Mouse (Mus musculus): ENCODE data around the gene Tex48. TPM values are rescaled to one million over a fixed set of nuclear protein-coding genes. Genes with fewer than 3 reads are reported as not detected.

Gene Tex48
- polyA plus RNA-seq, 1 experiment from 2014 or later, result not detected

DNA sequence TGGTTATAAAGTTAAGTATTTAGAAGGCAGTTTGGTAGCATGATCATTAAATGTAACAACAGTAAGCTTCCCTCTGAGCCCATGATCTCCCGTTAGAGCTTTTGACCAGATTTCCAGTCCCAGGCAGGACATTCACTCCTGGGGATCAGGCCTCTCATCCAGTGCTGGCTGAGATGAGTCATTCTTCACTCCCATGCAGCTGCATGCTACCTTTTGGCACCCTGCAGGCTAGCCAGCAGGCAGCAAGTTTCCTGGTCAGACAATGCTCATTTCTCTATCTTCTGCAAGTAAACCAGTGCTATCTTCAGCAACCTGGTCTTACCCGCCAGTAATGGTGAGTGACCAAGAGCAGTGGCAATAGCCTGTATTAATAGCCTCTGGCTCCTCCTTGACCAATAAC lies 11.0 kb upstream of the Tex48 start:
- Histone ChIP-seq H3K27ac (no peak overlapping the region), H3K9me3 (no peaks in the 10 kb centered on the region), H3K9ac (no peak overlapping the region), H3K36me3 (no peaks in the 10 kb centered on the region), H3K27me3 (no peaks in the 10 kb centered on the region), H3K4me1 (no peaks in the 10 kb centered on the region), H3K4me3 (no peak overlapping the region), H3K4me2 (no peak overlapping the region)
- no peak for ATAC-seq (ENCODE audit: insufficient number of reproducible peaks, insufficient read depth, low FRiP score, low TSS enrichment, low read depth)
- 90% methylated on average over 2 of the region's 2 CpGs for WGBS

DNA sequence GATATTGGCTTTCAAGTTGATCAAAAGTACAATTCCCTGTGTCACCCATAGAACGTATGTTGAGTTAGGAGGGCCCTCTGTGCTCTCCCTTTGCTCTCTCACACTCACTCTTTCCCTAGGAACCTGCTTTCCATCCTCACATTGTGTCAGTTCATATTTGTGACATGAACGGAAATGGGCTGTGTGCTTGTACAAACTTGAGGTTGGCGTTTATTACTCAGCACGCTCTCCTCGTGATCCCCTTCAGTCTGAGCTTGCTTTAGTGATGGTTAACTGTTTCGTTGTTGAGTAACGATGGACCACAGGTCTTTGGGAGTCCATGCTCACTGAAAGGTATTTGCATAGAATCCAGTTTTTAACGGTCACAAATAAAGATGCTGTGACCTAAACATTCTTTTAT lies 4.9 kb upstream of the Tex48 start:
- no peak overlapping the region for H3K4me2 ChIP-seq
- H3K4me1 ChIP-seq, result no peaks in the 10 kb centered on the region
- H3K27ac ChIP-seq, result no peak overlapping the region
- no peak overlapping the region for H3K4me3 ChIP-seq
- no peaks in the 10 kb centered on the region for H3K9me3 ChIP-seq
- ATAC-seq (ENCODE audit: insufficient number of reproducible peaks, insufficient read depth, low FRiP score, low TSS enrichment, low read depth), result no peak
- H3K27me3 ChIP-seq, result no peaks in the 10 kb centered on the region
- no peaks in the 10 kb centered on the region for H3K36me3 ChIP-seq
- 83% methylated on average over 8 of the region's 8 CpGs for WGBS
- no peak overlapping the region for H3K9ac ChIP-seq

DNA sequence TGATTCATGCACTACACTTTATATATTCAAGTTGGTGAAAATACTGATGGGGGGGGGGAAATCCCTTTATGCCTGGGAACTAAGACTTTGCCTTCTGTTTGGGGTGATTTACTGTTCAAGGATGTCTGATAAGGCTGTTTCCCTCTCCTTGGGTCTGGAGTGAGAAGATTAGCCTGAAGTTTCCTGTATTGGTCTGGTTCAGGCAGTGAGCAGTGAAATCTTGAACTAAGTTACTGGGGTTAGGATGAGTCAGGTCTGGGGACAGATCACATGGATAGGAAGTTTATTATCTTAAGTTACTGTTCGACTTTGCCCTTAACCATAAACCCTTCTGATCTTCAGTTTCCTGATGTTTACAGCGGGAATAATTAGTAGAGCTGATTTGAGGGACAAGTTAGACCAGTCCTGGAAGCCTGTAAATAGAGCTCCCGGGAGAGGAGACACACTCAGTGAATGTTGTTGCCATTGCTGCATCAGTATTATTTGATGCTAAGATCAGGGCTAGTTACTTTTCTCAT lies 3.4 kb upstream of the Tex48 start:
- ATAC-seq (ENCODE audit: insufficient number of reproducible peaks, insufficient read depth, low FRiP score, low TSS enrichment, low read depth), result no peak
- H3K9ac ChIP-seq, result no peak overlapping the region

DNA sequence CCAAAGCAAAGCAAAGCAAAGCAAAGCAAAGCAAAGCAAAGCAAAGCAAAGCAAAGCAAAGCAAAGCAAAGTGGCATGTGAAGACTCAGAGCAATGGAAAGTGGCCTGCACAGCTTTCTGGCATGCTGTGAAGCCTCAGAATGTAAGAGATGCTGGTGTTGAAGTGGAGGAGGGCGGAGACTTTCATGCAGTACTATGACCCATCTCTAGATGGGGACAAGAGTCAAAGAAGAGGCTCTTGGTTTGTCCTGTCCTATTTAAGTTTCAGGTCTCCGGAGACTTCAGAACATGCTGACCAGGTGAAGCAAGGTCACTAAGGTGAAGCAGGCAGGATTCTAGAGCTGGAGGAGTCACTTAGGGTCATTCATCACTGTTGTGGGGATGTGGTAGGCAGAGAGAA lies 367 bp downstream of the Tex48 start:
- Histone ChIP-seq H3K4me1 (no peaks in the 10 kb centered on the region), H3K27ac (no peak overlapping the region), H3K27me3 (no peaks in the 10 kb centered on the region), H3K36me3 (no peaks in the 10 kb centered on the region), H3K9me3 (no peaks in the 10 kb centered on the region), H3K4me3 (no peak overlapping the region), H3K4me2 (no peak overlapping the region), H3K9ac (no peak overlapping the region)
- 84% methylated on average over 2 of the region's 2 CpGs for WGBS
- ATAC-seq (ENCODE audit: insufficient number of reproducible peaks, insufficient read depth, low FRiP score, low TSS enrichment, low read depth), result no peak

More for the DNA sequence above, 3.4 kb upstream of the Tex48 start:
- H3K27me3 ChIP-seq, result no peaks in the 10 kb centered on the region
- H3K4me3 ChIP-seq, result no peak overlapping the region
- no peaks in the 10 kb centered on the region for H3K36me3 ChIP-seq
- H3K9me3 ChIP-seq, result no peaks in the 10 kb centered on the region
- WGBS, result 55% methylated on average over 3 of the region's 3 CpGs
- H3K4me2 ChIP-seq, result no peak overlapping the region
- H3K27ac ChIP-seq, result no peak overlapping the region
- H3K4me1 ChIP-seq, result no peaks in the 10 kb centered on the region

DNA sequence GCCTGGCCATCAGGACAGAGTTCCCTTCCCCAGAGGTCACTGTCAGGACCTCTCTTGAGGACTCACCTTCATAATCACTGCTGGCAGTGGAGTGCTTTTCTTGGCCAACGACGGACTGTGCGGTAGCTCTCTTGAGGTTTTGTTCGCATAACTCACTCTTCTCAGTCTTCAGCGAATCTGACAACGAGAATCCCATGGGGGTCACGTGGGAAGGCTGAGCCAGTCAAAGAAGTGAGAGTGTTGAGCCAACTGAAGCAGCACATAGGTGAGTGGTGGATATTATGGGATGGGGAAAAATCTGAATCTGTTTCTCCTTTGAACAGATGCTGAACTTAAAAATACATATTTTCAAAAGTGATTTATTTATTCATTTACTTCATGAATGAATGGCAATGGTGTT lies 13.8 kb downstream of the Tex48 start:
- WGBS, result 72% methylated on average over 7 of the region's 7 CpGs
- H3K4me2 ChIP-seq, result no peak overlapping the region
- H3K4me3 ChIP-seq, result no peak overlapping the region
- no peak overlapping the region for H3K27ac ChIP-seq
- no peaks in the 10 kb centered on the region for H3K27me3 ChIP-seq
- no peaks in the 10 kb centered on the region for H3K36me3 ChIP-seq
- no peaks in the 10 kb centered on the region for H3K9me3 ChIP-seq
- no peak for ATAC-seq (ENCODE audit: insufficient number of reproducible peaks, insufficient read depth, low FRiP score, low TSS enrichment, low read depth)
- no peaks in the 10 kb centered on the region for H3K4me1 ChIP-seq
- H3K9ac ChIP-seq, result no peak overlapping the region

DNA sequence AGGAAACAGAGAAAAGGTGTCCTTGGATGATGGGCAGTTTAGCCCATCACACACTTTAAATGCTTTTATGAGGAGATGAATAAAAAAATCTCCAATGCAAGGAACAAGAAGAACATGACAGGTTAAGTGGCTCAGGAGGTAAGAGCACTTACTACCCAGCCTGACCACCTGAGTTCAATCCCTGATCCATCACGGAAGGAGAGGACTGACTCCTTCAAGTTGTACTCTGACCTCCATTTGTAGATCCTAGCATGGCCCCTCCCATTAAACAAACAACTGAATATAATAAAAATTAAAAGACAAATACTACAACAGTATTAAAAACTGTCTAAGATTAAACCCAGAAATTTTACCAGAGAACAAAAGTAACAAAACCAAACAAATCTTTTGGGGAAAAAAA lies 16.3 kb downstream of the Tex48 start:
- ATAC-seq (ENCODE audit: insufficient number of reproducible peaks, insufficient read depth, low FRiP score, low TSS enrichment, low read depth), result no peak
- WGBS, result 73% methylated on average over 1 of the region's 1 CpGs

DNA sequence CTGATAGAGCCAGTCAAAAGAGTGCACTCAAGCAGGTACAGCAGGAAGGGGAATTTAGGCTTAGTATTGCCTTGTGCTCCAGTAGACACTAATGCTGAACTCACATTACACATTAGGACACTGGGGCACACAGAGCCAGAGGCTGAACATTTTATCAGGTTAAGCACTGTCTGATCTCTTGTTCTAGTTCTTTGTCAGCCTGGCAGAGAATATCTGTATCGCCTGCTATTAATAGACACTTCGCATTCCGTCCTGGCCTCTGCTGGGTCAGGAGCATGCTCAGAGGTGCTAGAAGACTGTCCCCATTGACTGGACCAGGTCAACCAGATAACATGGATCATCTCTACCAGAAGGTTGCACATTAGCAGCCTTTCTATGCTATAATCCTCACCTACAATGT lies 16.7 kb downstream of the Tex48 start:
- Histone ChIP-seq H3K36me3 (no peaks in the 10 kb centered on the region), H3K9ac (no peak overlapping the region), H3K27me3 (no peaks in the 10 kb centered on the region), H3K4me2 (no peak overlapping the region), H3K4me3 (no peak overlapping the region), H3K9me3 (no peaks in the 10 kb centered on the region), H3K4me1 (no peaks in the 10 kb centered on the region), H3K27ac (no peak overlapping the region)
- no peak for ATAC-seq (ENCODE audit: insufficient number of reproducible peaks, insufficient read depth, low FRiP score, low TSS enrichment, low read depth)
- 87% methylated on average over 3 of the region's 3 CpGs for WGBS

More for the DNA sequence above, 16.3 kb downstream of the Tex48 start:
- Histone ChIP-seq H3K4me1 (no peaks in the 10 kb centered on the region), H3K36me3 (no peaks in the 10 kb centered on the region), H3K9ac (no peak overlapping the region), H3K27ac (no peak overlapping the region), H3K4me2 (no peak overlapping the region), H3K9me3 (no peaks in the 10 kb centered on the region), H3K27me3 (no peaks in the 10 kb centered on the region), H3K4me3 (no peak overlapping the region)

DNA sequence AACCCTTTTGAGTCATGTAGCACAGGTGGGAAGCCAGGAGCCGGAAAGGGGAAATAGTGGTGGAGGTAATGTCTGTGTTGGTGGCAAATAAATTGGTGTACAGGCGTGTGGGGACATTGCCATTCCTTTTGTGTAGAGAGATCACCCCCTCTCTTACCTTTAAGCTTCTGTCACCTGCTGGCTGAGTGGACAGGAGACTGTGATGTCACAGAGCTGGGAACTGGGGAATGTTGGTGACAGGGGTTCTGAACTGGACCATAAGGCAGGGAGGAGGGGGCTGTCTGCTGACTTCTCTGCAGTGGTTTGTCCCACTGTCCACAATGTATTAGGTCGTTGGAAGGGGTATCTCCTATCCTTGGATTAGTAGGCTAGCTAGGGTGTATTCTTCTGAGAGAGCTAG lies 17.3 kb downstream of the Tex48 start, which contains the start of gene Gm11213:
TSS of gene Gm11213 (minus strand) at position 317 of the 400 bp plus-strand sequence.
- Histone ChIP-seq H3K27me3 (no peaks in the 10 kb centered on the region), H3K4me2 (no peak within 1 kb of the TSS), H3K4me1 (no peaks in the 10 kb centered on the region), H3K9me3 (no peaks in the 10 kb centered on the region), H3K4me3 (no peak within 1 kb of the TSS), H3K36me3 (no peaks in the 10 kb centered on the region), H3K9ac (no peak within 1 kb of the TSS), H3K27ac (no peak within 1 kb of the TSS)
- no peak for ATAC-seq (ENCODE audit: insufficient number of reproducible peaks, insufficient read depth, low FRiP score, low TSS enrichment, low read depth)
- 68% methylated on average over 3 of the region's 3 CpGs for WGBS

DNA sequence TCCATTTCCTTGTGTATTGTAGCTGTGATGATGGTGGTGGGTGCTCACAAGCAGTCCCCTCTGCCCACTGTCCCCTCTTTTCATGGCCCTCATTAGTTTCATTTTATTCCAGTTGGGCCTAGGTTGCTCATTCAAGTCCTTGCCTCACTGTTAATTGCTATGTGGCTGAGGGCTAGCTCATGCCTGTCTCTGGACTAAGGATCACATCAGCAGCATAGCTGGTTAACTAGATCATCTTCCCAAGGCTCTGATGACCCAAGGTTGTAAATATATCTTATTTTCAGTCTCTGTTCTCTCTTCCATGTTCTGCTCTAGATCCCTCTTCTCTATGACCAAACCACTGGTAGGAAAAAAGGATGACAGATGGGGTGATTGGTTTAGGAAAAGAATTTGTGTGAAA lies 21.0 kb downstream of the Tex48 start:
- ATAC-seq (ENCODE audit: insufficient number of reproducible peaks, insufficient read depth, low FRiP score, low TSS enrichment, low read depth), result no peak
- Histone ChIP-seq H3K4me3 (no peak overlapping the region), H3K27me3 (no peaks in the 10 kb centered on the region), H3K4me1 (no peaks in the 10 kb centered on the region), H3K27ac (no peak overlapping the region), H3K9ac (no peak overlapping the region), H3K9me3 (no peaks in the 10 kb centered on the region), H3K36me3 (no peaks in the 10 kb centered on the region), H3K4me2 (no peak overlapping the region)

DNA sequence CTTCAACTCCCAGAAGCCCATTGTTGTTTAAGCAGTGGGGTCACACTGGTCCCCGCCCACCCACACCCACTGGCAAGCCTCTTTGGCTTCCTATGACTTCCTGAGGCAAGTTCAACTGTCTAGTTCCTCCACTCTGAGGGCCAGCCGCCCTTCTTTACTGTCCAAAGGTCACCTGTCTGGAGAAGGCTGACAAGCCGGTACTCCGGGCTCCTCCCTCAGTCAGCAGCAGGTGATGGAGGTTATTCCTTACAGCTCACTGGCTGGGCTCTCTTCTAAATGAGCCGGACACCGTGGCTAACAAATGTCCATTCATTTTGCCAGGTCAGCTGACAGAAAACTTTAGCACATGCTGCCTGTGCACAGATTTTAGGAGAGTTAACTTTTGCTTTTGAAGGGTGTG lies 21.4 kb downstream of the Tex48 start:
- H3K9ac ChIP-seq, result no peak overlapping the region
- no peak overlapping the region for H3K27ac ChIP-seq
- H3K9me3 ChIP-seq, result no peaks in the 10 kb centered on the region
- H3K27me3 ChIP-seq, result no peaks in the 10 kb centered on the region
- H3K4me1 ChIP-seq, result no peaks in the 10 kb centered on the region
- H3K4me3 ChIP-seq, result no peak overlapping the region
- WGBS, result 81% methylated on average over 6 of the region's 6 CpGs
- no peak for ATAC-seq (ENCODE audit: insufficient number of reproducible peaks, insufficient read depth, low FRiP score, low TSS enrichment, low read depth)
- H3K4me2 ChIP-seq, result no peak overlapping the region
- no peaks in the 10 kb centered on the region for H3K36me3 ChIP-seq

DNA sequence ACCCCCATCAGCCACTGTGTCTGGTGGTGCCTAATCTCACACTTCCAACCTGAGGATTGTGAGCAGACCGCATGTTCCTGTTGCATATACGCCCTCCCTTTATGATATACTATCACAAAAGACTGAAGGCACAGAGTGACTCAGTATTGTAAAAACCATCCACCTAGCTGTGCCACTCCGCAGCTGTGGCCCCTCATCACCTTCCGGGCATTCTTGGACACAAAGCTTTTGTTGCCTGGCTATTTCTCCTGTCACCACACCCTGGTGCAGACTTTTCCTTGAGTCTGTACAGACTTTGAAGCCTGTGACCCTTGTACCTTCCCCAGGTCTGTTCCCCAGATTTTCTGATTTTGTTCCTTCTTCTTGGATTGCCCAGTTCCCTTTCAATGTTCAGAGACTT lies 26.2 kb downstream of the Tex48 start:
- no peak for ATAC-seq (ENCODE audit: insufficient number of reproducible peaks, insufficient read depth, low FRiP score, low TSS enrichment, low read depth)
- Histone ChIP-seq H3K4me3 (no peak overlapping the region), H3K36me3 (no peaks in the 10 kb centered on the region), H3K9ac (no peak overlapping the region), H3K27ac (no peak overlapping the region), H3K4me2 (no peak overlapping the region), H3K27me3 (no peaks in the 10 kb centered on the region), H3K9me3 (no peaks in the 10 kb centered on the region), H3K4me1 (no peaks in the 10 kb centered on the region)
- 96% methylated on average over 4 of the region's 4 CpGs for WGBS

DNA sequence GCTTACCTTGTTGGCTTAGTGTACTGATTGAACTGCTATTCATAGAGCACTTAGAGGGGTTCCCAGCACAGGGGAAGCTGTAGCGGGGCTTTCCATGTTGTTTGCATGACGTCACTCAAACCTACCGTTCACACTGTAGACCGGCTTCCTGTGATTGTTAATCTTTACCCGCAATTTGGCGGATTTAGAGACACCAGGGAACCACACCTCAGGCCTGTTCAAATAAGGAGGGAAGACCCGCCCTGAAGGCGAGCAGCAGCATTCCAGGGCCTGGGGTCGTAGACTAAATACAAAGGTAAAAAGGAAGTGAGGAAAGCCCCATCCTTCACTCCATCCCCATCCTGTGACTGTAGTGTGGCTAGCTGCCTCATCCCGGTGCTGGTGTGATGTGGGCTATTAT lies 27.0 kb downstream of the Tex48 start:
- Histone ChIP-seq H3K27me3 (no peaks in the 10 kb centered on the region), H3K4me2 (no peak overlapping the region), H3K4me3 (no peak overlapping the region), H3K9me3 (no peaks in the 10 kb centered on the region), H3K4me1 (no peaks in the 10 kb centered on the region), H3K9ac (no peak overlapping the region), H3K36me3 (no peaks in the 10 kb centered on the region), H3K27ac (no peak overlapping the region)
- ATAC-seq (ENCODE audit: insufficient number of reproducible peaks, insufficient read depth, low FRiP score, low TSS enrichment, low read depth), result no peak
- WGBS, result 68% methylated on average over 10 of the region's 10 CpGs
